Mouse (Mus musculus): ENCODE measurements at regions not wholly inside any gene's neighbourhood (a gene's known extent, or its start where the extent isn't known, plus 50 kb on each side); places are given as distances from the start of the nearest gene placed in this dataset.
A peak's percentile ranks its signal among the peaks of the same experiment; 100 is the strongest.

DNA sequence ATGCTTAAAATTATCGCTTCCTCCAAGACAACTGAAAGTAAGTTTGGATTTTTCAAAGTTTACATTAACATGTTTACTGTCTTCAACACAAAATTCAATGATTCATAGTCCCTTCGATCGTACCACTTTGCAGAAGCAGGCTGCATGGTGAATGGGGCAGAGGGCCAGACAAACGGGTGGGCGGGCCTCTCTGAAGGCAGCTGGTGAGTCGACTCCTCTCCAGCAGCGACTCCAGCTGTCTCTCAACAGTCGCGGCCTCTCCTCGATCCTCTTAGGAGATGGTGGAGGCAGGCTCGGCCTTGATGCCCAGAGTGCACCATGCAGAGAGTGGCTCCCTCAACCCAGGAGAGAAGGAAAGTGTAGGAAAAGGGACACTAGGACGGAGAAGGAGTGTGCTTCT is 257.9 kb downstream of the Fut9 start:
- DNase-seq (ENCODE audit: low spot score), result peak; percentile 7
